Mouse (Mus musculus): ENCODE results near the gene Psmb2.

The Psmb2 gene

DNA sequence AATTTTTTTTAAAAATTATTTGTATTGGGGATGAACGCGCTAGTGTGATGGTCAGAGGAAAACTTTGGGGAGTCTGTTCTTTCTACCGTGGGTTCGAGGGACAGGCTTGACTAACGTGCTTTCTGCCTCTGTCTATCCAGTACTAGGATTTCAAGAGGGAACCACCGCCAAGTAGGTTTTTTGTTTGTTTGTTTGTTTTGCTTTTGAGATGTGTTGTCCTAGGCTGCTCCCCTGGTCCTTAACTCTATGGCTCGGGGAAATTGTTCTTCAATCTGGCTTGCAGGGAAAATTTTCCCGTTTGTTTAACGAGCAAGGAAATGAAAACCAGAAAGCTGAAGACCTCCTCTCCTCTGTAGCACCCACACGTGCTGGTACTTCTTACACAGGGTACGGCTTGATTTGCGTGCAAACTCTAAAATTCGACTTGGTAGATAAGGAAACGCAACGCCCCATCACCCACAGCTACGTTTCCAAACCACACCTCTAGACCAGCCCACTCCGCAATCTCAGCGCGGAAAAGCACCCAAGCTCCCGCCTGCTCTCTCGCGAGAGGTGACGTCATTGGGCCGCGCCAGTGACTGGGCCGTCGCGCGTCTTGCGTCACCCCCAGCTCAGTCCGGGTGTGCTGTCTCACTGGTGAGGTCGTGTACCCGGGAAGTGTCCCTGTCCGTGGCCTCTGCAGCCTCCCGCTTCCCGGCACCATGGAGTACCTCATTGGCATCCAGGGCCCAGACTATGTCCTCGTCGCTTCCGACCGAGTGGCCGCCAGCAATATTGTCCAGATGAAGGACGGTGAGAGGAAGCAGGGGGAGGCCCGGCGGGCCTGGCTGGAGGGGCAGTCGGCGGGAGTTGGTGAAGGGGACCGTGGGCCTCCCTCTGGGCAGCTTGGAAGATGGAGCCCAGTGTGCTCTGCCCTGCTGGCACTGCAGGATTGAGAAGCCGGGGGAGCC is at the start of gene Psmb2:
Psmb2 (plus strand) TSS at position 577 of the 950 bp plus-strand sequence.
- DNase-seq (ENCODE audit: inconsistent age in 2 of 2, low spot score in 1 of 2) = peak; percentile 98 to 99

DNA sequence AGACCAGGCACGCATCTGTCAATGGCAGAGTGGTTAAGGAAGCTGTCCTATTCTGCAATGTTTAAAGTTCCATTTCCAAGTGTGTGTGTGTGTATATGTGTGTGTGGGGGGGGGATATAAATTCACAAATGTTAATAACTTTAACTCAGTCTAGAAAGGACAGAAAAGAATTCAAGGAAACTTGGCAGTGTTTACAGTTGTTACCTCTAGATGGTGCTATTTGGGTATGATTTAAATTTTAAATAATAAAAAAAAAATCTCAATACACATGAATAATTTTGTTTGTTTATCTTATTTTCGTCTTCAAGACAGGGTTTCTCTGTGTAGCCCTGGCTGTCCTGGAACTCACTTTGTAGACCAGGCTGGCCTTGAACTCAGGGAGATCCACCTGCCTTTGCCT is 45.5 kb upstream of the Psmb2 start:
- no peak for DNase-seq (ENCODE audit: inconsistent age in 2 of 2, low spot score in 1 of 2)

DNA sequence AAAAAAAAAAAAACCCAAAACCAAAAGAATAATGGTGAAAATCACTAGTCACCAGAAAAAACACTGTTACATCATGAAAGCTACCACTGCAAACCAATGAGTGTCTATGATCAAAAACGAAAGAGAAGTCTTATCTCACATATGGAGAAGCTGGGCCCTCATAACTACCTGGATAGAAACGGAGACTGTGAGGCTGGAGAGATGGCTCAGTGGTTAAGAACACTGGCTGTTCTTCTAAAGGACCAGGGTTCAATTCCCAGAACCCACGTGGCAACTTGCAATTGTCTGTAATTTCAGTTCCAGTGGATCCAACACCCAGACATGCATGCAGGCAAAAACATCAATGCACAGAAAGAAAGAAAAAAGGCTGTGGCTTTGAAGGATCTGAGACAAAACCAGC is 44.8 kb upstream of the Psmb2 start:
- DNase-seq (ENCODE audit: inconsistent age in 2 of 2, low spot score in 1 of 2) = no peak

DNA sequence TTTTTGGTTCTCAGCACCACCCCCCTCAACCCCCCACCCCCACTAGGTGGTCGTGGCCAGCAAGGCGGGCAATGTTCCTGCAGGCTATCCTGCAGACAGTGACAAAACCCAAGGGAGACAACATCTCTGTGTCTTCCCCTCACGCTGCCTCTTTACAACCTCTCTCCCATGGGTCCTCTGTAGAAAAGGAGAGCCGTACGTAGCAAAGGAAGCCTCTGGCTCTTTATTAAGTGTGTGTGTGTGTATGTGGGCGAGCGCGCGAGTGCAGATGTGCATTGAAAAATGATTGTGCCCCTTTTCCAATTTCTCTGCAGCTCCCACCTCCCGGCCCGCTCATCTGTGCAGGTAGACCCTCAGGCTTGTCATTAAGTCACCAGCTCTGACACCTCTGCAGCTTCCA is 41.1 kb upstream of the Psmb2 start:
- DNase-seq (ENCODE audit: inconsistent age in 2 of 2, low spot score in 1 of 2) = no peak

DNA sequence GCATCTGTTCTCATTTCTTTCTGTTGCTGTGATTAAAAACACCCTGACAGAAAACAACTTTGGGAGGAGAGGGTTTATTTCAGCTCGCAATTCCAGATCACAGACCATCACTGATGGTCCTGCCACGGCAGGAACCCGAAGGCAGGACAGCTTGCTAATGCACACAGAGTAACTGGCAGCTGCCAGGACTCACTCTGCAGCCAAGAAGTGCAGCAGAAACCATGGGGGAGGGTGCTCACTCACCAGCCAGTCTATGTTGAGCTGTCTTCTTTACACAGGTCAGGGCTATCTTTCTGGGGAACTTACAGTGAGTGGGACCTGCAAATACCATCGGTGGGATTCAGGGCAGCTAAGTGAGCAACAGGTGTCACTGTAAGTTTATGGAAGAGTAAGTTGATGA is 40.0 kb upstream of the Psmb2 start:
- no peak for DNase-seq (ENCODE audit: inconsistent age in 2 of 2, low spot score in 1 of 2)

DNA sequence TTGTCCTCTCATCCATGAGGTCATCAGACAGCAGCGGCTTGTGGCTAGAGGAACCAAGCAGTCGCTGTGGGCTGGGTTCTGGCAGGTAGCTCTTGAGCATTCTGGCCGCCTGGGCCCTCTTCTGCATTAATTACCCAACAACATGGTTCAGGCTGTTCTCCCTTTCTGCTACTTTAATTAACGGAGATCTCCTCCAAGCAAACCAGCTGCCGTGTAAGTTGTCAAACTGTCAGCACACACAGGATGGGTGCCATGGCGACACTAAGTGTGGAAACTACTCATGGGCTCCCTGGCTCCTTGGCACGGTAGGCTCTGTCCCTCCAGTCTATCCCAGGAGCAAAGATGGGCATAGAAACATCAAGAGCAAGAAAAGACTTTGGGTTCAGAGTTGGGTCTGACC is 38.1 kb upstream of the Psmb2 start:
- no peak for DNase-seq (ENCODE audit: inconsistent age in 2 of 2, low spot score in 1 of 2)

DNA sequence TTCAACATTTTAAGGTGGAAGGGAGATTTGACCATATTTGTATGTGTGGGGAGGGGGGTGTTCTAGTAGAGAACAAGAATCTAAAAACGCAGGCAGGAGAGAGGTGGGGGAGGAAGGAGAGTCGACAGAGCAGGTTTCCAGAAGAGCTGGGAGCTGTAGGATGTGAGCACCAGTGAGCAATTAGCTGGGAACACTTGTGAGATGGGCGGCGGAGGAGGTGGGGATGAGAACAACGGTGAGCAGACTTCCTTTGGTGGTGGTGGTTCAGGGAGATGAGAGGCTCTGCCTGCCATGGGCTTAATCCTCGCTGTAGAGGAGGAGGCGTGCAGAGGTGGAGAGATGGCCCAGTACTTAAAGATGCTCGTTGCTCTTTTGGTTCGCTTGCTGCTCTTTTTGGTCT is 35.5 kb upstream of the Psmb2 start:
- no peak for DNase-seq (ENCODE audit: inconsistent age in 2 of 2, low spot score in 1 of 2)

DNA sequence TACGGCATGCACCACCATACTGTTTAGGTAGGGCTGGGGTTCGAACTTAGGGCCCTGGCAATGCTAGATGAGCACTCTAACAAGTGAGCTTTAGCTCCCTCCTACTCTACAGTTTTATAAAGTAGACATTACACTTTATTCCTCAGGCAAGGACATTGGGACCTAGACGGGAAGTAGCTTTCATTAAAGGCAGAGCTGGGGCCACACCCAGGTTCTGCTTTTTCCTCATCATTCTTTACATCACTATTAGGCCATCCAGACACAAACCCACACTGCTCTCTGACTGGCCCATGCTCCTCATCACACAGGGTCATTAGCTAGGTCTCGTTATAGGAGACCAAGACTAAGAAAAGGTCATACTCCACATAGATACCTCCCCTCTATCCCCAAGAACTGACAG is 33.6 kb upstream of the Psmb2 start:
- no peak for DNase-seq (ENCODE audit: inconsistent age in 2 of 2, low spot score in 1 of 2)

DNA sequence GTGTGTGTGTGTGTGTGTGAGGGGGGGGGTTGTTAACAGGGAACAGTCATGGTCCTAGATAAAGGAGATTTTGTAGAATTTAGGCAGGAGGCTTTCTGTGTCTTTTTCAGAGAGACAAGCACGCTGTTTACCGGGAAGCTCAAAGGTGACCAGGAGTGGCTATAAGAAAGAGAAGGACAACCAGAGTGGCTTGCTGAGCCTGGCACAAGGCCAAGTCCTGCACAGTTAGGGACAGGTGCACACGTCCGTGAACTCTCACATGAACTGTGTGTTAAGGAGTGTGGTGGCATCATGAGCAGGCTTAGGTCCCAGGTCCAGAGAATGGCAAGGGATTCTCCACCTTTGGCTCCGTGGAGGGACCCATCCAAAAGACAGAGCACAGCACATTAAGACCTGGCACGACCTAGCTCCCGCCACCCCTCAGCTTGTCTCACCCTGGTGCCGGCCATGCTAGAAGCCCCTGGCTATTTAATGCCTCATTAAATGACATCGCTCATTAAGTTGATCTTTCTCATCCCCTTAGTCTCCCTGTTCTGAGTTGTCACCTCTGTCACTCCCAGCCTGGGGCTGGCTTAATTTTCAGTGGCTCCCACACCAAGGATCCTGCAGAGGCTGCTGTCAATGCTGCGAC is 33.0 kb upstream of the Psmb2 start:
- DNase-seq (ENCODE audit: inconsistent age in 2 of 2, low spot score in 1 of 2) = no peak

DNA sequence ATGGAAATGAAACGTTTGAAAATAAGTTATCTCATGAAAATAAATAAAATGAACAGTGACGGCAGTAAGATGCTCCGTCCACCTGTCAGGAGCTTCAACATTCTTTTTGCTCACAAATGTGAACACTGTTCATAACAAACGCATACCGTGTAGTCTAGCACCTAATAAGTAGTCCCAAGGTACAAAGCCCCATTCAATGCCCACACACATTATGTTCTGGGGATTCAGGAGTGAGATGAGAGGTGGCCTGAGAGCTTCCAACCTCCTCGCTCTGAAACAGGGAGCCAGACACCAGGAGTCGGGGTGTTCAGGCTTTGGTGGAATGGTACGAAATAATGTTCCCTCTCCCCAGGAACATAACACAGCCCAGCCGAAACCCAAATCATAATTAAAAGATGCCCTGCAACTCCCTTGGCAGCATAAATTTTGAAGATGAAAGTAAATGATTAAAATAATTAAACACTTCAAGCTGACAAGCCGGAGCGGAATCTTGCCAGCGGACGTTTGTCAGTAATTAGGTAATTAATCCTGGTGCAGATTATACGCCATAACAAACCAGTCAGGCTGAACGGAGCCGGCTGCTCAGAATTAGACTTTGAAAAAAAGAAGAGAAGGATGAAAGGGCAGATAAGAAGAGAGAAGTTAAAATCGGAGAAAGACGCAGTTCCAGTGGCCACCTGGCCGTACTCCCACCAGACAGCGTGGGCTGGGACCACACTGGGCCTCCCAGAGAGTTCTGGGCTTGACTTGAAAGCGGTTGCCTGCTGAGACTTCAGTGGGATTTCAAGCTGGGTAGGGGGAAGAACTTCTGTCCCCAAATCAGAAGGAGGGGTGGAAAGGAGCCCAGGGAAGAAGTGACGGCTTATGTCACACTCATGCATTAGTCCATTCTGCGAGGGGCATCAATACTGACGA is 29.2 kb upstream of the Psmb2 start:
- DNase-seq (ENCODE audit: inconsistent age in 2 of 2, low spot score in 1 of 2) = no peak

DNA sequence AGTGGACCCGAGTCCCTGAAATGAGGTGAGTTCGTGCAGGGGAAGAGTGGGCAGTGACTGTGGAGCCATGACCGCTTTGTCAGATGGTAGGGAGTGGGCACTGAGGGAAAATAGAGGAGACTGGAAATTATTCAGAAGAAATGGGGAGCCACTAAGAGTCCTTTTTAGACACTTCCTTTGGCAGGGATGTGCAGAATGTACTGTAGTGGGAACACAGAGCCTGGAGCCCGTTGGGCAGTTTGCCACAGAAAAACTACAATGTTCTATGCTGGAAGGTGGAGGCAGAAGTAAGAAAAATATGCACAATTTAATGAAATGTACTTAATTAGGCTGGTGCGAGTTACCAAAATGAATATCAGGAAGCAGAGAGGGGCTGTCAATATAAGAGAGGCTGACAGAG is 24.3 kb upstream of the Psmb2 start:
- no peak for DNase-seq (ENCODE audit: inconsistent age in 2 of 2, low spot score in 1 of 2)

DNA sequence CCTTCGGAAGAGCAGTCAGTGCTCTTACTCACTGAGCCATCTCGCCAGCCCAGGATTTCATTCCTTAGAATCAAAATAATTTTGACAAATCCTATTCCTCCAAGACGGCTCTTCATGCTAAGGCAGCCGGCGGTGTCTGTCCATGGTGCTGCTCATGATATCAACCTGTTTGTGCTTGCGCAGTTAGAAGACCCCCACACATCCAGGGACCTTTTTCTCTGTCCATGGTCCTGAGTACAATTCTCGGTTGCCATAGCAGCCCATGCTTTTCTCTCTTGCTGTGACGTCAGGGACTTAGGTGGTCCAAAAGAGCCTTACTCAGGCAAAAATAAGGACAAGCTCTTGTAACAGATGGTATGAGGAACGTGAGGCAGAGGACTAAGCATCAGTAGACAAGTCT is 22.1 kb upstream of the Psmb2 start:
- no peak for DNase-seq (ENCODE audit: inconsistent age in 2 of 2, low spot score in 1 of 2)

DNA sequence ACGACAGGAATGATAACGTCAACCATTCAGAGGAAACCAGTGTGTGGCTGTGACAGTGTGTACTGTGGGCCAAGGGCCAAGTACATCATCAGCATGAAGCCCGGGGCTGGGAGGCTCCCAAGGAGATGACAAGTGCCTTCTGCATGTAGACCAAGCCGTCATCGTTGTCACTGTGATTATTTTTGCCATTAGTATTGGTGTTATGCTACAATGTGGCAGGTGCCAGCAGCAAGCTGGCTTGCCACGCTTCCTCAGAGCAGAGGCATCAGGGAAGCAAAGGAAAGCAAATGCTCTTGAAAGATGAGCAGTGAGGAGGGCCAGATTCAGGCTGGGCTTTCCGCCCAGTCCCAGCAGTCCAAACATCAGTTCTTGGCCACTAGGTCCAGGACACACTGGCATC is 16.2 kb upstream of the Psmb2 start:
- DNase-seq (ENCODE audit: inconsistent age in 2 of 2, low spot score in 1 of 2) = no peak

DNA sequence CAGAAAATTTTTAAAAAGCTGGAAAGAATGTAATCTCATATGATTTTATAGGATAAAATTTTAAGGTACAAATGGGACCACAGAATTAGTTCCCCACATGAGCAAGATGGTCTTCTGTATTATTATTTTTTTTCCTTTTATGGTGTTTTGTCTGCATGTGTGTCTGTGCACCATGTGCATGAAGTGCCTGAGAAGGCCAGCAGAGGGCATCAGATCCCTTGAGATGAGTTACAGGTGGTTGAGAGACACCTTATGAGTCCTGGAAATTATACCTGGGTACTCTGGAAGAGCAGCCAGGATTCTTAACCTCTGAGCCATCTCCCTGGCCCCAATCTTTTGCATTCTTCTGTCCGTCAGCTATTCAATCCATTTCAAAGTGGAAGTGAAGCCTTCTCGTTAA is 10.4 kb upstream of the Psmb2 start:
- no peak for DNase-seq (ENCODE audit: inconsistent age in 2 of 2, low spot score in 1 of 2)

DNA sequence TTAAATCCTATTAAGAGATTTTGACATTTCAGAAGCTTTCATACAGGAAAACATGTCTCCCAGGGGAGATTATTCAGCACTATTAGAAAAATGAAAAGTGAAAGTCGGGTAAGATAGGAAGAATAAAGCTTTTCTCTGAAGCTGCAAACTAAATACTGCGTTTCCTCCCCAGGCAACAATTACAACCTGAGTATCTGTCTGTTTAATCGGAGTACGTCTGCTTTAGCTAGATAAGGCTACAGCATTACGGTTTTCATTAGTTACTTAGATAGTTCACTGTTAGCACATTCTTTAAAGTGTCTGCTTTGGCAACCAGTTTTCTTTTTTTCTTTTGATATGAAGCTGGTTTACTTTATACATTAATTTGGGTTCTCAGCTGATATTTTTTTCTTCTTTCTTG is 4.9 kb downstream of the Psmb2 start:
- DNase-seq (ENCODE audit: inconsistent age in 2 of 2, low spot score in 1 of 2) = no peak

DNA sequence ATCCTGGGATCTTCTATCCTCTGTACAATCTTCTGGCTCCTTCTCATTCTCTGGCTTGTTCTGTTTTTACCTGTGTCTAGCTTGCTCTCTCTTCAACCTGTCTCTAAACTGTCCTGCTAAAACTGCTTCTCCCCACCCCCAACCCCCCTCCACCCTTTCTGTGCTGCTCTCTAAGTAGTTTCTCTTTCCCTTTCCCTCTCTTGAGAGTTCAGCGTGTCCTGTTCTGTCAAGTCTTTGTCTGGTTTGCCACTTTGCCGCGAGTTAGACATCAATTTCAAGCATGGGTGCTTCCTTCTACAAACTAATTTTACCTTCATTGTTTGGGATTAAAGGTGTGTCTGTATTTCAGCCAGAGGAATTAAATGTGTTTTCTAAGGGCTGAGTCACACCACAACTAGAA is 5.7 kb downstream of the Psmb2 start:
- DNase-seq (ENCODE audit: inconsistent age in 2 of 2, low spot score in 1 of 2) = no peak

DNA sequence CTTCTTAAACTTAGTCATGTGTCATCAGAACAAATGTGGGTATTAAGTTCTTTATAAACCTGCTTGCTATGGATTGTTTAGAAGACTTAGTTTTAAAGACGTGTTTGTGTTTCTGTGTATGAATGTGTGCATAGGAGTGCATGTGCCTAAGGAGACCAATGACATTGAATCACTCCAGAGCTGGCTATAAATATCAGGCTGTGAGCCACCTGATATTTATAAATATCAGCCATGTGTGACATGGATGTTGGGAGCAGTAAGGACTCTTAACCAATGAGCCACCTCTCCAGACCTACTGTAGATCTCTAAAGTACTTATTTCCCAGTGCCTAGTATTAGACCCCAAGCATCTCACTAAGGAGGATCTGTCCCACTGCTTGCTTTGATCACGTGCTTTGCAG is 12.0 kb downstream of the Psmb2 start:
- DNase-seq (ENCODE audit: inconsistent age in 2 of 2, low spot score in 1 of 2) = no peak

DNA sequence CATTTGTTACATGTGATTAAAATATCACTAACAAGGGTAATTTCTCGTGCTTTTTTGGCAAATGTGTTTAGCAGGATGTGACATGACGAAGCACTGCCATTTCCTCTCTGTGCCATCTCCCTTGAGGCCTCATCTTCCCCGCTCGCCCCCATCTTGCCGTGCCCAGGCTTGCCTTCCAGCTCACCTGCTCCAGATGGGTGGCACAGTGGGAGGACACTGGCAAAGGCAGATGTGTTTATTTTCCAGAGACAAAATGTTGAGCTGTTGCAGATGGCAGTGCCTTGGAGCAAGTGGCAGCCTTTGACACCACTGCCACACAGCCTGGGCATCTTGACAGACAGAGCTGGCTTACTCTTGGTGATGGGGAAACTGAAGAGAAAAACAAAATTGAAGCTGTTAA is 15.6 kb downstream of the Psmb2 start:
- no peak for DNase-seq (ENCODE audit: inconsistent age in 2 of 2, low spot score in 1 of 2)

DNA sequence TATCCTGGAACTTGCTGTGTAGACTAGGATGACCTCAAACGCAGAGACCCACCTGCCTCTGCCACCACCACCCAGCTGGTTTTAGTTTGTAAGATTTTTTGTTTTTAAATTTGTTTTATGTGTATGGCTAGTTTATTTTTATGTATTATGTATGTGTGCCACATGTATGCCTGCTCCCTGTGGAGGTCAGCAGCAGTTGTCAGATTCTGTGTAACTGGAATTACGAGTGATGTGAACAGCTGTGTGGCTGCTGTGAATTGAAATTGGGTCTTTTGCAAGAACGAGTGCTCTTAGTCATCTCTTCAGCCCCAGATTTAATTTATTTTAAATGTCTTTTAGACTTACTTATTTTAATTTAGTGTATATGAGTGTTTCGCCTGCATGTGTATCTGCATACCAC is 19.5 kb downstream of the Psmb2 start:
- no peak for DNase-seq (ENCODE audit: inconsistent age in 2 of 2, low spot score in 1 of 2)

DNA sequence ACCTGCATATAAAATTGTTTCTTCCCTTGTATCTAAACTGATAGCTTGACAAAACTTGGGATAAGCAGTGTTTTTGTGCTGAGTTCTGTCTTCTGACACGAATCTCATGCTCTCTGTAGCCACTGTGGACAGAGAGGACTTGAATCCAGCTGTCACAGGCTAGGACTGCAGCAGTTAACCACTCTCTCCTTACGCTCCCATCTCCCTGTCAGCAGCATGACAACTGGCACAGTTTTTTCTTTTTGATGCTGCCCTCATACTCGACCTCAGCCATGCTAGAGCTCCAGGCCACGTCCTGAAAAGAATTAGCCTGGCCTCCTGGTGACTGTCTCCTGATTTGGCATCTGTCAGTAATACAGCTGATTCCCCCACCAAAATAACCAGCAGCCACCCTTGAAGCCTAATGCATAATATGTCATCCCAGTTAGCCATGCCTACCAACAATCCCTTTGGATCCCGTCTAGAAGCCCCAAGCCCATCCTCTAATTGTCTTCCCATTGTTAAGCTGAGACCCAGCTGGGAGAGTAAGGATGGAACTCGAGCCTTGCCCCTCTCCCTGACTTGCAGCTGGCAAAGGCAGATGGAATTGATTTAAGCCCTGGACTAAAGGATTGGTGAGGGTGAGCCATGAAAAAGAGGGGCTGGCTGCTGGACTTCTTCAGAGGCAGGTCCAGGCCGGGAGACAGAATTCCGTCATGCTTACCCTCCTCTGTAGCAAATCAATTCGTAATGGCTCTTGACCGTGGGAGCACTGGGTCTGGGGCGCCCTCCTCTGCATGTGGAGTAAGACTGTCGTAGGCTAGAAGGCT is 29.4 kb downstream of the Psmb2 start:
- DNase-seq (ENCODE audit: inconsistent age in 2 of 2, low spot score in 1 of 2) = no peak

DNA sequence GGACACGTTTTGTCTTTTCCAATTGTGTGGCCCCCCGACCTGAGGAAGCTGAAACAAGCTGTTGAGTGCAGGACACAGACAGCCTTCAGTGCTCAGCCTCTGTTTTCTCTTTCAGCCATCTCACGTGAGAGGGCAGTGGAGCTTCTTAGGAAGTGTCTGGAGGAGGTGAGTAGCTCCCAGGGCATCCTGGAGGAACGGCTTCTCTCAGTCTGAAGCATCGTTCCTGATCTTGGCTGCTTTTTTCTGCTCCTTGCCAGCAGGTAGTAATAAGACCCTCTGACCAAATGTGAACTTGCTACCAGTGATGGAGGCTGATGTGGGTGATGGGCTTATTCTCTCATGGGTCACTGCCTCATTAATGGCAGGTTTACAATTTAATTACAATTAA is 30.0 kb downstream of the Psmb2 start:
- no peak for DNase-seq (ENCODE audit: inconsistent age in 2 of 2, low spot score in 1 of 2)

Measured in adrenal gland, adult (tissue).